Mouse (Mus musculus) c-Kit-positive CD71-negative TER-119-negative erythroid progenitor cells, embryonic 14.5 days (primary cell): ENCODE data around the gene Zfp119a.
A peak's percentile ranks its signal among the peaks of the same experiment; 100 is the strongest.
"Not testable (repeated sequence)": the region's sequence is repeated elsewhere in the genome, so short reads cannot be mapped to it uniquely, and the experiment has no call there.

Experiments
- DNase-seq: peaks from one replicate; pipeline ENCODE4 v3.0.0-alpha.2; 2013; ENCODE audit warnings: low read depth

The Zfp119a gene

DNA sequence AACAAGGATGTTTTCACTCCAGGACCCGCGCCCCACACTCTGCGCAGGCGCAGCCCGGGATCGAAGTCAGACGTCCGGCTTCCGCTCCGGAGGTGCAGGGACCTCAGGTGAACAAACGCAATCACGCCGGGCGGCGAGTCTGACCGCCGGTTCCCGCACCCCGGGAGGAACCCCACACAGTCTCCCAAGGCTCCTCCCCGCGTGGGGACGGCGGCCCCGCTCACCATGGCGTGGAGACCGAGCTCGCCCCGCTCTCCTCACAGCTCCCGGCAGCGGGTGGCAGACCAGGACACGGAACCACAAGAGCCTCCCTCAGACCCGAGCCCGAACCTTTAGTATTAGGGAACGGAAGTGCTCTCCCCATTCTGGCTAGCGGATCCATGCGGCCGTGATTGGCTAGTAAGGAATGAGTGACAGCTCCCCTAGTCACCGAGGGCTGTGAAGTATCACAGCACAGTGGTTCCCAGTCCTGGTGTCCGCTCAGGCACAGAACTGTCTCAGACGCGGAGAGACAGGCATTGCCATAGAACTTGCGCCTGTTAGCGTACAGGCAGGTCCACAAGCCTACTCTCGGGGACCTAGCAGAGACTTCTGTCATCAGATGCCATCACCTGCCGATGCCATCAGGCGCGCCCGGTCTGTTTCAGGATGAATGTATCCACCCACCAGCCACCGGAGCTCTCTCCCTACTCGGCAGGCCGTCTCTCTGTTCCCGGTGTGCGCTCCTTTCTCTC, at the start of gene Zfp119a:
TSS of gene Zfp119a (minus strand) at position 295 of the 734 bp plus-strand sequence.
- peak; percentile 67 for DNase-seq

DNA sequence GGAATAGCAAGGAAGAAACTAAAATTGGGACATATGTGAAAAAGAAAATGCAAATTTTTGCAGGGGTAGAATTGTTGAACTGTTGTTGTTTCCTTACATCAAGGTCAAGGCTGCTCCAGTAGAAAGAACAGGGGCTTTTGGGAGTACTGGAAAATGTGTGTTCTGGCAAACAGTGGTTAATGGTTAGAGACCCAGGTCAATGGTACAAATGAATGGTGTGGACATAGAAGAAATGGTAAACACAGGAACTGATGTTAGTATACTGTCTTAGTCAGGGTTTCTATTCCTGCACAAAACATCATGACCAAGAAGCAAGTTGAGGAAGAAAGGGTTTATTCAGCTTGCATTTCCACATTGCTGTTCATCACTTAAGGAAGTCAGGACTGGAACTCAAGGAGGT, 27.9 kb upstream of the Zfp119a start:
- DNase-seq, result no peak

DNA sequence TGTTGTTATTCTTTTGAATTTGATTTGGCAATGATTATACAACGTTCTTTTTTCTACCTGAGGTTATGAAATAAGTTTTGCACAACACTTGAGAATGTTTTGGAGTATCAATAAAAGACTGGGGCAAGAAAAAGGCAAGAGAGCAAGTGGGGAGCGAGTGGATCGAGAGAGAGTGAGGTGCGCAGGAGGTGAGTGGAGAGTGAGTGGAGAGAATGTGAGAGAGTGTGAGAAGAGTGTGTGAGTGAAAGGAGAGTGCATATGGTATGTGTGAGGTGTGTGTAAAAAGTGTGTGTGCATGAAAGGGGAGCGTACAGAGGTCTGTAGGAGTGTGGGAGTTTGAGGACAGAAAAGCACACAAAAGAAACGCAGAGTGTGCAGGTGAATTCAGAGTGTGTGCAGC, 25.4 kb upstream of the Zfp119a start:
- no peak for DNase-seq

DNA sequence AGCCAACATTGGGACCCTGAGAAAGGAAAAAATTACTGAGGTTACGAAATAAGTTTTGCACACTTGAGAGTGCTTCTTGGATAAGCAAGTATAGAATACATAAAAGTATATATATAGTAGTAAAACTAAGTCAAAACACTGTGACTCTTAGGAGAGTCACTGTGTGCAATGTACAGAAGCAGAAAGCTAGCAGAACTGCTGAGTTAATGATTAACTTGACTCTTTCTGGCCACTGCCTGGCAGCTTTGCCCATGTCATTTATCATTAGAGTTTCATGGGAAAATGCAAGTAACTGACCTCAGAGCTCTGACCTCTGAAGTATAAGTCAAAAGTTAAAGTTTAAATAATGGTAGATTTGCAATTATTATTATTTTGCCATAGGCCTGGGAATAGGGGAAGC, 25.0 kb upstream of the Zfp119a start:
- DNase-seq, result no peak

DNA sequence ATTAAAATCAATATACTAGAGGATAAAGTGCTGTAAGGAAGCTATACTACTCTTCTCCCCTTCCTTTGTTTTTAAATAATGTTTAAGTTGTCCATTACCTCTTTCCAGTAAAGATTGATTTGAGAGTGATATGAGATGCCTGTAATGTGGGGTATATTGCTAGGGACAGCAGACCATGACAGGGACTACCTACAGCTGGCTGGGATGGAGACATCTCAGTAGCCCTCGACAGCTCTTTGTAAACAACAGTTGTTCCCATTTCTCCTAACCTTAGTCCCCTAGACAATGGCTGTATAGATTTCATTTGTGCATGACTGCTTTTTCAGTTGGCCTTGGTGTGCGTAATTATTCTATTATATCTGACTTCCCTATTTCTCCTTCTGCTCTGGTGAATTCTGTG, 24.4 kb upstream of the Zfp119a start:
- no peak for DNase-seq

DNA sequence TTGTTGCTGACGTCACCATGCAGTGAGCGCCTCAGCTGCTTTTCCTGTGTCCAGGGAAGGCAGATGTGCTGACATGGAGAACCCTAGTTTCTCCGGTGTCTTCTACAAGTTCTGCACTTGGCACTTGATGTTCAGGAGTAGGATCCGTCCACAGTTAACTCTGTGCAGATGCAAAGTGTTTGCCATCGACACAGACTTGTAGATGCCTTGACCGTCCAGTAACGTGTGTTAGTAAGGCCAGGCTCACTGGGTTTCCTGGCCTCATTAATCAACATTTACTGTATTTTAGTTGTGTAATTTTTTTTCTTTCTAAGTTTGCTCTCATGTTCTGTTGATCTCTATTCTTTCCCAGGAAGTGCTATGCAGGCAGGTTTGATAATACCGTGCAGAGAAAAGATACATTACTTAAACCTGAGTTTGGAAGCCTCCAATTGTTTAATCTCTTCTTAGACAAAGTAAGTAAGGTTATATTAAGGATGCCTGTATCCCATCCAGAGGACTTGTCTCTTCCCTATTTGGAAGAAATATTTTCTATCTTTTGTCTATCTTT, 13.8 kb upstream of the Zfp119a start:
- not testable (repeated sequence) for DNase-seq

DNA sequence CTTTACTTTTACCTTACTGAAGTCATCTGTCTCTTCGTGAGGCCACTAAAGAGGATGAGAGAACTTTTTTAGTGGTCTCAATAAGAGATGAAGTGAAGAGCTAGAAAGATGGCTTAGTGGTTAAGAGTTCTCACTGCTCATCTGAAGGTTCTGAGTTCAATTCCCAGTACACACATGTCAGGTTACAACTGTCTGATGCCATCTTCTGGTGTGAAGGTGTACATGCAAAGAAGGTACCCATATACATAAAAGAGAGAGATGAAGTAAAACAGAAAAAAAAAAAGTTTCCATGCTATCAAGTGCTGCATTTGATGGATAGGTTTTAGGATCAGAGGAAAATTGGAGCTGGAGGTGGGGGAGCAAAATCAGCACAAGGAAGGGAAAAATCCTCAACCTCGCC, 6.2 kb upstream of the Zfp119a start:
- no peak for DNase-seq

DNA sequence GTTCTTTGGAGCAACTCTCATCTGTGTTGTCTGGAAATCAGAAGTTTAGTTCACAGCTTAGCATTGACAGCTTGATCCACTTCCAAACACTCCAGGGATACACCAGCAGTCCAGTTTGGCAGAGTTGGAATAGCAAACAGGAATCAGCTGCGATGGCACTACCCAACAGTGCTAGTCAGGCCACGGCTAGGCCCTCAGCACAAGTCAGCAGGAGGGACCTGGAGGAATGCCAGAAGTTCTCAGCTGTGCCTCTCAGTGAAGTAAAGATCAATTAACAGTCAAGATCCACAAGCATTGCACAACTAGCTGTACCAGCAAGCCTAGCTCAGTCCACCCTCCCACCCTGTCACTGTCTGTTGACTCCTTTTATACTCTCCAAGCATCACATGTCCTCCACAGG, 4.9 kb upstream of the Zfp119a start:
- DNase-seq, result no peak

DNA sequence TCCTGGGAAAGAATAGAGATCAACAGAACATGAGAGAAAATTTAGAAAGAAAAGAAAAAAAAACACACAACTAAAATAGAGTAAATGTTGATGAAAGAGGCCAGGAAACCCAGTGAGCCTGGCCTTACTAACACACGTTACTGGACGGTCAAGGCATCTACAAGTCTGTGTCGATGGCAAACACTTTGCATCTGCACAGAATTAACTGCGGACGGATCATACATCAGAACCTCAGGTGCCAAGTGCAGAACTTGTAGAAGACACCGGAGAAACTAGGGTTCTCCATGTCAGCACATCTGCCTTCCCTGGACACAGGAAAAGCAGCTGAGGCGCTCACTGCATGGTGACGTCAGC, 471 bp downstream of the Zfp119a start:
- DNase-seq, result not testable (repeated sequence)

DNA sequence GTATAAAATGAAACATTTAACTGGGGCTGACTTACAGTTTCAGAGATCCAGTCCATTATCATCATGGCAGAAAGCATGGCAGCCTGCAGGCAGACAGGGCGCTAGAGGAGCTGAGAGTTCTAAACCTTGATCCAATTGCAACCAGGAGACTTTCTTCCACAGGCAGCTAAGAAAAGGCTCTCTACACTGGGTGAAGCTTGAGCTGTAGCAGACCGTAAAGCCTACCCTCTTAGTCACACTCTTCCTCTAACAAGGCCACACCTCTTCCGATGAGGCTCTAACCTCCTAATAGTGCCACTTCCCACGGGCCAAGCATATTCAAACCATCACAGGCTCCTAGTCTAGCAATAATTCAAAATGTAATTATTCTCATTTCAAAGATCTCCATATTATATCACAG, 1.5 kb downstream of the Zfp119a start:
- DNase-seq, result no peak

DNA sequence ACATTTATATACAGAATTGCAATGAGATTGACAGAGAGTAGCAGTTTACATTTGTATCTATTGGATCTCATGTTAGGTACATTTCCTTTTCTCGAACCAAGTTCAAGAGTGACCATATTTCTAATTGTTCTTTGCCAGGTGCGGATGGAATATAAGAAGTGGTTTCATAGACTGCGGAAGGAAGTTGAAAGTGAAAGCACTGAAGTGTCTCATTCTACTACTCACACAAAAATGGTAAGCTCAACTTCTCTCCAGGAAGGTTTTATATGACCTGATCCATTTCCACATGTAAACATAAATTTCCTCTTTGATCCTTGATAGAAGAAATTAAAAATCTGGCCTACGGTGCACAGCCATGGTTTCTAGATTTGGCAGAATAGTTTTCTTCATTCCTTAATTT, 35.7 kb downstream of the Zfp119a start:
- no peak for DNase-seq

DNA sequence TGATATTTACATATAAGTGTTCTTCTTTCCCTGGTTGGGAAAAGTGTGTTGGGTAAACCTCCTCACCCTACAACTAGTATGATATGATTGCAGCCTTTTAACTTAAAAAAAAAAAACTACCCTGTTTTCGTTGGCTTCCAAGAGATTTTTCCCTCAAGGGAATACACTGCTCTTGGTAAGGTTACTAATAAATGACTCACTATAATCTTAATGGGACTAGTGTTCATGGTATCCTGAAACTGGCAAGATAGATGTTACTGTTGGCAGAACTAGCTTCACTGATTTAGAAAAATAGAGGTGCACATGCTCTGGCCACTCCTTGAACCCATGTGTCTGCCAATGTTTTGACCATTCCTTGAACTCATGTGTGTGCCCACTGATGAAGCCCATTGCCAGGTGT, 57.2 kb downstream of the Zfp119a start:
- no peak for DNase-seq

DNA sequence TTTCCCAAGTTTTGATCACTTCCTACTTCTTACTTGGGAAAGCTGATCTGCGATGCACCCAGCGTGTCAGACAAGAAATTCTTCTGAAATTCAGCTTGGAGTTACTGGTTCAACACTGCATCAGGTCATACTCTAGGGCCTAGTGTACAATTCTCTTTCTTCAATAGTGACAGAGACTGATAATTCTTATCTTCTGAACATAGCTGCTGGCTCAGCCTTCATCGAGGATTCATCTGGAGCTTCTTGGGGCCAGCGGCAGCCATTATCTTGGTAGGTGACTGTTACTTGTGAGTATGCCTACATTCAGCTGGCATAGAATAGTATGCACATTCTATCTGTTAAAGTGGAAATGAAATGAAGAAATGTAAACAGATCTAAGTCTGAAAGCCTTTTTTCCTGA, 61.9 kb downstream of the Zfp119a start:
- DNase-seq, result no peak
